Mouse (Mus musculus): ENCODE measurements around the gene Iqcc. TPM values are rescaled to one million over a fixed set of nuclear protein-coding genes. Genes with fewer than 3 reads are reported as not detected.

Iqcc gene
- polyA plus RNA-seq, 1 experiment from 2014 or later, result 28.2 TPM

DNA sequence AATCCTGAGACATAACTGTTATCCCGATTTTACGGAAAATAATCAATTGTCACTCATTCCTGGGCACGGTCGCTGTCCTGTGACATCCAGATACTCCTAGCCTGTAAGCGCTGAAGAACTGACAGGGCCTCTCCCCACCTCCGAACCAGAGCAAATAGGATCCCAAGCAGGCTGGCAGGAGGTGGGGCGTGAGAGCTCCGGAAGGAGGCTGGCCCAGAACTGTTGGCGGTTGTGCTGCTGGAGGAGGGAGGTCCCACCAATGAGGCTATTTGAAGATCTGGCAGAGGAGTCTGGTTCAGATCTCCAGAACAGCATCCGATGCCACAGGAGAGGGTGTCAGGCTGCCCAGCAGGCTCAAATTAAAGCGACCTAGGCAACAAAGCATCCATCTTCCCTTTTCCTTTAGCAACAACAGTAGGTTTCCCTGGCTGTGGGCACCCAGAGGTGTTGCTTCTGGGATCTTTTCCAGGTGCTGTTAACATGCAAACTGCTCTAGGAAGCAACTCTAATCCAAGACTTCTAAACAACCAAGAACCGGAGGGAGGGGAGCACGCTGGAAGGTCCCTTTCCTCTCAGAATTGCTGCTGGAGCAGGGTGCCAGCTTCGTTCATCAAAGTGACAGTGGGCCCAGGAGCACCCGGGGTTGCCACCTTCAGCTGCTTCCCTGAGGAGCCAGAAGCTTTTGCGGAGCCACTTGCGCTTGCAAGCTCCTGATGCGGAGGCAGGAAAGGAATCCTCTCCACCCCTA, 5.6 kb upstream of the Iqcc start:
- peaks cover 28% of the 10 kb centered on the region for H3K4me1 ChIP-seq (ENCODE audit: control insufficient read depth, insufficient read depth, low read length)
- H3K9me3 ChIP-seq (ENCODE audit: control insufficient read depth, low read length), result no peaks in the 10 kb centered on the region
- no peaks in the 10 kb centered on the region for H3K27me3 ChIP-seq (ENCODE audit: control insufficient read depth, insufficient read depth, low read length)
- peak; percentile 91 for ATAC-seq (ENCODE audit: low read depth)
- H3K9ac ChIP-seq (replicated peaks; ENCODE audit: low read depth, low read length), result peak overlapping the region; percentile 81
- peaks cover 25% of the 10 kb centered on the region for H3K36me3 ChIP-seq (ENCODE audit: control insufficient read depth, insufficient read depth, low read length)
- peak overlapping the region; percentile 86 for H3K4me2 ChIP-seq (ENCODE audit: low read depth, low read length)
- peak overlapping the region; percentile 96 for H3K27ac ChIP-seq (ENCODE audit: low read depth, low read length)
- 0% methylated on average over 18 of the region's 18 CpGs for WGBS
- H3K4me3 ChIP-seq (ENCODE audit: low read depth, low read length), result peak overlapping the region; percentile 59

DNA sequence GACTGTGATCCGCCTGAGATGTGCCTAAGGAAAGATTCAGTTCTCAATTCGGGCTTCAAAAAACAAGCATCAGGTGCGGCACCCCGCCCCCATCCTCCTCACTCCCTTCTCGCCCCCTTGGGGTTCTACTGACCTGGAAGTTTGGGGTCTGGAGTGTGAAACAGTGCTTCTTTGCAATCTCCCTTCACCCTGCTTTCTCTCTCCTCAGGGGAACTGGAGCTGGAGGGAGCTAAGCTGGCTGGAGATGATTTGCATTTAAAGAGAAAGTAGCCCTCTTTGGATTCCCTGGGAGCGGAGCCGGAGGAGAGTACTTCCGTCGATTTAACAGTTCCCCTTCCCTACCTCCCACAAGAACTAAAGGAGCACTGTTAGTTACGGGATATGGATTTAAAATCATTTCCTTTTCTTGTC, 4.8 kb upstream of the Iqcc start, which contains the start of gene Ccdc28b:
Gene Ccdc28b, minus strand, starts transcription at position 267 of the 411 bp plus-strand sequence.
- under 1% methylated on average over 10 of the region's 10 CpGs for WGBS

DNA sequence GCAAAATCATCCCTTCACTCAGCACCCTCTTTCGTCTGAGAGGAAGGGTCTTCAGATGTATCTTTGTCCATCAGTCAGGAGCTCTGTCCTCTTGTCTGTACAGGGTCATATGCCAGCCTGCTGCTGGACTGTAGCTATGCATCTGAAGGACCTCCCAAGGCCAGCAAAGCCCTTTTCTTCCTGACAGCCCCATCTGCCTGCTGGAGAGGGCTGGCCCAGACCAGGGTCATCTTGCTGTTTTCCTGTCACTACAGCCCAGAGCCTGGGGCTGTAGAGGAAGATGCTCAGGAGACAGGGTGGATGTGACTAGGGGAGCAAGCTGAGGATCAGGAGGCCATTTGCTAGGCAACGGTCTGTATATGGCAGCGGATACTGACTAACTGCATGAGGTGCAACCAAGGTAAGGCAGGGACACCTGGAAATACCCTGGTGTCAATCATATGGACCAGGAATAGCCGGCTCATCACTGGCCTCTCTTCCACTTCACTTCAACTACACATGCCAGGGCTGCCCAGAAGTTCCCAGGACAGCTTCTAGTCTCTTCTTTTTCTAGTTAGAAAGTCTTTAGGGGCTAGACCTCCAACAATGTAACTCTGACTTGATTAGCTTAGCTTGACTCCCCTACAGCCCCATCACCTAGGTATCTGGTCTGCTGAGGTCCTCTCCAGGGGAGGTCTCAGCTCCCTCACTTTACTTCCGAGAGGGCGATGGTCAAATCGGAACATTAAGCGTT, 4.1 kb upstream of the Iqcc start:
- Histone ChIP-seq H3K9ac (replicated peaks; ENCODE audit: low read depth, low read length) (peak overlapping the region; percentile 81), H3K36me3 (ENCODE audit: control insufficient read depth, insufficient read depth, low read length) (peaks cover 10% of the 10 kb centered on the region), H3K27me3 (ENCODE audit: control insufficient read depth, insufficient read depth, low read length) (no peaks in the 10 kb centered on the region), H3K4me2 (ENCODE audit: low read depth, low read length) (peak overlapping the region; percentile 86), H3K27ac (ENCODE audit: low read depth, low read length) (peak overlapping the region; percentile 96), H3K4me1 (ENCODE audit: control insufficient read depth, insufficient read depth, low read length) (peaks cover 33% of the 10 kb centered on the region), H3K4me3 (ENCODE audit: low read depth, low read length) (peak overlapping the region; percentile 59), H3K9me3 (ENCODE audit: control insufficient read depth, low read length) (no peaks in the 10 kb centered on the region)
- WGBS, result 16% methylated on average over 8 of the region's 8 CpGs
- ATAC-seq (ENCODE audit: low read depth), result no peak

More for the DNA sequence above, 4.8 kb upstream of the Iqcc start, which contains the start of gene Ccdc28b:
- Histone ChIP-seq H3K4me2 (ENCODE audit: low read depth, low read length) (peak within 1 kb of the TSS; percentile 86), H3K36me3 (ENCODE audit: control insufficient read depth, insufficient read depth, low read length) (peaks cover 17% of the 10 kb centered on the region), H3K4me3 (ENCODE audit: low read depth, low read length) (peak within 1 kb of the TSS; percentile 59), H3K9ac (replicated peaks; ENCODE audit: low read depth, low read length) (peak within 1 kb of the TSS; percentile 81), H3K27ac (ENCODE audit: low read depth, low read length) (peak within 1 kb of the TSS; percentile 96), H3K9me3 (ENCODE audit: control insufficient read depth, low read length) (no peaks in the 10 kb centered on the region), H3K27me3 (ENCODE audit: control insufficient read depth, insufficient read depth, low read length) (no peaks in the 10 kb centered on the region), H3K4me1 (ENCODE audit: control insufficient read depth, insufficient read depth, low read length) (peaks cover 28% of the 10 kb centered on the region)
- peak; percentile 14; the same call in 1 of the 2 replicates for ATAC-seq (ENCODE audit: low read depth)

DNA sequence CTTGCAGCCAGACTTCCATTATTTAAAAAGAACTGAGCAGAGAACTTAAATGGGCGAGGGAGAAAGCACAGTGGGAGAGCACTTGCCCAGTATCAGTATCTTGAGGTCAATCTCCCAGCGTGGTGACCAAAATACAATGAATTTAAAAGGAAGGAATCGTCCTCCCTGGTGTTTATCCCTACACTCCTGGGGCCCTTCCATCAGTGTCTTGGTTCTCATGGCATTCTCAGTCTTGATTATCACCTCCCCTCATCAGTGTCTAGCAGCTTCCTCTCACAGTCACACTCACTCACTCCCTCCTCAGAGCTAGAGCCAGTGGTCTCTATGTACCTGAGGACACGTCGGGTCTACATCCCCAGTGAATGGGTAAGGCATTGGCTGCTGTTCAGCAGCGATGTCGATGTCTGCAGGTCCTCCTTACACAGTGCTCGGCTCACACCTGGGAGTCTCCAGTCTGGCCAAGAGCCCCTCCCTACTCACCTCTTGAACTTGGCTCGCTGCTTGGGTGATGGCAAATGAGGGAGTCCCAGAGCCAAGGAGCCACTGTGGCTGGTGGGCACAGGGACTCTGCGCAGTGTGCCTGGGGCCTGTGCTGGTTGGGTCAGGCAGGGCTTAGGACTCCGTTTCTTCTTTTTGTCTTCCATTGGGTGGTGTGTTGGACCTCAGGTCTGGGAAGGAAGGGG, 3.4 kb upstream of the Iqcc start:
- H3K27ac ChIP-seq (ENCODE audit: low read depth, low read length), result no peak overlapping the region; the same call in 1 of the 2 replicates
- no peak for ATAC-seq (ENCODE audit: low read depth)
- WGBS, result 85% methylated on average over 11 of the region's 11 CpGs
- H3K9me3 ChIP-seq (ENCODE audit: control insufficient read depth, low read length), result no peaks in the 10 kb centered on the region
- peaks cover 3% of the 10 kb centered on the region for H3K36me3 ChIP-seq (ENCODE audit: control insufficient read depth, insufficient read depth, low read length)
- no peaks in the 10 kb centered on the region for H3K27me3 ChIP-seq (ENCODE audit: control insufficient read depth, insufficient read depth, low read length)
- H3K4me2 ChIP-seq (ENCODE audit: low read depth, low read length), result peak overlapping the region; percentile 86
- H3K4me3 ChIP-seq (ENCODE audit: low read depth, low read length), result peak overlapping the region; percentile 59; the same call in 1 of the 2 replicates
- H3K9ac ChIP-seq (replicated peaks; ENCODE audit: low read depth, low read length), result peak overlapping the region; percentile 81; the same call in 1 of the 2 replicates
- H3K4me1 ChIP-seq (ENCODE audit: control insufficient read depth, insufficient read depth, low read length), result peaks cover 36% of the 10 kb centered on the region

DNA sequence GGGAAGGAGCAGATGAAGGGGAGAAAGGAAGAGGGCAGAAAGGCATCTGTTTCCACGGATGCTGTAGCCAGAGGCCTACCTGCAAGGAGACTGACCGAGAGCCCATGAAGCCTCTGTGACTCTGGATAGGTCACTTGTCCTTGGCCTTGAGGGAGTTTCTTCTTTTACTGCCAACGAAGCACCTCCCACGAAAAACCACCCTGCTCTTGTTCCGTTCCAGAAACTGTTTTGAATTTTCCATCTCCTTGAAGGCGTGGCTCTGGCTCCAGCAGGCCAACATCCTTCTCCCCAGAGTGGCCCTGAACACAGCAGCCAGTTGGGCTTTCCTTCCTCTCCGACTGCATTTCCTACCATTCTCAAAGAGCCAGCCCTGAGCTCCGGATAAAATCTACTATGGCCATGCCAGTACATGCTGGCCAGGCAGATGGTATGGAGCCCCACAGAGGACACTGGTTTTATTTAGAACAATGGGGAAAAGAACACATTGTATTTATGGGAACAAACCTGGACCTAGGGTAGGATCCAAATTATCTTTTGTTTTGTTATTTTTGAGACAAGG, 2.5 kb upstream of the Iqcc start:
- Histone ChIP-seq H3K36me3 (ENCODE audit: control insufficient read depth, insufficient read depth, low read length) (peaks cover 3% of the 10 kb centered on the region; the same call in 1 of the 2 replicates), H3K9me3 (ENCODE audit: control insufficient read depth, low read length) (no peaks in the 10 kb centered on the region), H3K9ac (replicated peaks; ENCODE audit: low read depth, low read length) (no peak overlapping the region), H3K4me2 (ENCODE audit: low read depth, low read length) (no peak overlapping the region), H3K27ac (ENCODE audit: low read depth, low read length) (no peak overlapping the region), H3K4me1 (ENCODE audit: control insufficient read depth, insufficient read depth, low read length) (peaks cover 36% of the 10 kb centered on the region), H3K27me3 (ENCODE audit: control insufficient read depth, insufficient read depth, low read length) (no peaks in the 10 kb centered on the region), H3K4me3 (ENCODE audit: low read depth, low read length) (no peak overlapping the region)
- 89% methylated on average over 8 of the region's 8 CpGs for WGBS
- no peak for ATAC-seq (ENCODE audit: low read depth)

DNA sequence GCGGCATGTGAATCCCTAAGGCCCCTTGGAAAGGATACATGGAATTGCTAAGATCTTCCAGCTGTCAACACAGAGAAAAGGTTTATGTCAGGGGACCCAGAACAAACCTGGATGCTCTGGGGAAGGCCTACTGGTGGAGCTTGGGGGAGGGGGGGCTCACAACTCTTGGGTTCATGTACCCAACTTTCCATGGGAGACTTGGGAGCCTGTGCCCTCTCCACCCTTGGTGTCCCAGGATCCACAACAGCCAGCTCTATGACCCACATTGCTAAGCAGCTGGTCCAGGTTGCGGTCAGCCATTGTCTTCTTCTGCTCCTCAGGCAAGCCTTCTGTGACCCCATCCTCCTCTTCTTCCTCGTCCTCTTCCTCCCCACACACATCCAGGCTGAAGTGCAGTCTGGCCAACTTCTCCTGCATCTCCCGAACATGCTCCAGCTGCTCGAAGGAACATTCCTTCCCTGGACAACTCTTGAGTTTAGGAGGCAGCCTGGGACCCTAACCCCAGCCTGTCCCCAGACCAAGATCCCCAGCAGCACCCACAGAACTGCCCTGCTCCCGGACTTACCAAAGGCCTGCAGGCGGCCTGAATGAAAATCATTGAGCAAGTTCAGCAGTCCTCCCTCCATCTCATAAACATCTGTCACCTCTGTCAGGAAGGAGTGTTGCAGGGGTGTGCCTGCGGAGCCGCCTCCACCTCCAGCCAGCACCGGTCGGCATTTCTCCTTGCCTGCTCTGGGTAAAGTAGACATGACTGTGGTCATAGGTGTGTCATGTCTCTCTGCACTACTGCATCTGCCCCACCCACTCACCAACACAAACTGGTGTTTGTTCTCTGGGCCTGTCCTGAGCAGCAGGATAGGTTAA, 1.8 kb upstream of the Iqcc start:
- ATAC-seq (ENCODE audit: low read depth), result no peak
- H3K9me3 ChIP-seq (ENCODE audit: control insufficient read depth, low read length), result no peaks in the 10 kb centered on the region
- H3K27ac ChIP-seq (ENCODE audit: low read depth, low read length), result no peak overlapping the region
- no peaks in the 10 kb centered on the region for H3K27me3 ChIP-seq (ENCODE audit: control insufficient read depth, insufficient read depth, low read length)
- 87% methylated on average over 11 of the region's 11 CpGs for WGBS
- H3K9ac ChIP-seq (replicated peaks; ENCODE audit: low read depth, low read length), result no peak overlapping the region
- peaks cover 36% of the 10 kb centered on the region for H3K4me1 ChIP-seq (ENCODE audit: control insufficient read depth, insufficient read depth, low read length)
- H3K36me3 ChIP-seq (ENCODE audit: control insufficient read depth, insufficient read depth, low read length), result 0 out of 2 replicates have a peak, but pooled peaks cover 3% of the 10 kb centered on the region
- no peak overlapping the region for H3K4me3 ChIP-seq (ENCODE audit: low read depth, low read length)
- no peak overlapping the region for H3K4me2 ChIP-seq (ENCODE audit: low read depth, low read length)

DNA sequence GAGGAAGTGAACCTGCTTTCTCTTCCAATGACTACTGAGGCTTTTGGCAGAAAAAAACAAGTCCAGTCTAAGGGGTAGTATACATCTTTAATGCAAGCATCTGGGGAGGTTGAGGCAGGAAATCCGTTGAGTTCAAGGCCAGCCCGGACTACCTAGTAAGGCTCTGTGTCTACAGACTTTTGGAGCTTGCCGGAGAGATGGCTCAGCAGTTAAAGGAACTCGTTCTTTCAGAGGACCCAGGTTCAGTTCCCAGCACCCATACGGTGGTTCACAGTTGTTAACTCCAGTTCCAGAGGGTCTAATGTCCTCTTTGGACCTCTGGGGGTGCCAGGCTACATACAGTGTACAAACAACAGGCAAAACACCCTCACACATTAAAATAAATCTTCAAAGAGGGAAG, 868 bp downstream of the Iqcc start:
- ATAC-seq (ENCODE audit: low read depth), result no peak
- peak overlapping the region; percentile 66 for H3K4me3 ChIP-seq (ENCODE audit: low read depth, low read length)
- 97% methylated on average over 5 of the region's 5 CpGs for WGBS
- H3K27me3 ChIP-seq (ENCODE audit: control insufficient read depth, insufficient read depth, low read length), result no peaks in the 10 kb centered on the region
- peak overlapping the region; percentile 88 for H3K9ac ChIP-seq (replicated peaks; ENCODE audit: low read depth, low read length)
- H3K36me3 ChIP-seq (ENCODE audit: control insufficient read depth, insufficient read depth, low read length), result 0 out of 2 replicates have a peak, but pooled peaks cover 3% of the 10 kb centered on the region
- peaks cover 20% of the 10 kb centered on the region for H3K4me1 ChIP-seq (ENCODE audit: control insufficient read depth, insufficient read depth, low read length)
- H3K4me2 ChIP-seq (ENCODE audit: low read depth, low read length), result peak overlapping the region; percentile 92
- H3K27ac ChIP-seq (ENCODE audit: low read depth, low read length), result peak overlapping the region; percentile 91
- no peaks in the 10 kb centered on the region for H3K9me3 ChIP-seq (ENCODE audit: control insufficient read depth, low read length)

DNA sequence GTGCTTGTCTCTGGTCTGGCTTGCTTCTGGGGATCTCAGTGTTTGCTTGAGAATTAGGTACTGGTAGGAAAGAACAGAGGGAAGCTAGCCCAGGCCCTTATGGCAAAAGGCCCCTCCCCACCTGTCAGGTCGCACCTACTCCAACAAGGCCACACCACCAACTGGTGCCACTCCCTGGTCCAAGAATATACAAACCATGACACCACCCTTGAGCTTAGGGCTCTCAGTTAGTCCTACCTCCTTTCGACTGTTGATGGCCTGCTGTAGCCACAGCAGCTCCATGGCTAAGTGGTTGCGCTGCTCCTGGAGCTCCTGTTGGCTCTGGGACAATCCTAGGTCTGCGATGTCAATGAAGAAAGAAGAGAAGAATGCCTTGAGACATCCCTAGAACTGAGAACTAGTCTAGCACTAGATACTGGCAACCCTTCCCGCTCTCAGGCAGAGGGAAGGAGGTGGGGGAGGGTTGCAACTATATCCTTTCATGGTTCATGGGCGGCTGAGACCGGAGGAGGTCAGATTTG, 1.7 kb downstream of the Iqcc start:
- Histone ChIP-seq H3K27ac (ENCODE audit: low read depth, low read length) (no peak overlapping the region), H3K4me3 (ENCODE audit: low read depth, low read length) (no peak overlapping the region), H3K36me3 (ENCODE audit: control insufficient read depth, insufficient read depth, low read length) (0 out of 2 replicates have a peak, but pooled peaks cover 3% of the 10 kb centered on the region), H3K4me1 (ENCODE audit: control insufficient read depth, insufficient read depth, low read length) (peaks cover 11% of the 10 kb centered on the region), H3K9me3 (ENCODE audit: control insufficient read depth, low read length) (no peaks in the 10 kb centered on the region), H3K27me3 (ENCODE audit: control insufficient read depth, insufficient read depth, low read length) (no peaks in the 10 kb centered on the region), H3K4me2 (ENCODE audit: low read depth, low read length) (no peak overlapping the region), H3K9ac (replicated peaks; ENCODE audit: low read depth, low read length) (no peak overlapping the region)
- no peak for ATAC-seq (ENCODE audit: low read depth)
- 94% methylated on average over 7 of the region's 7 CpGs for WGBS

Data from neural tube, embryonic 14.5 days (tissue).